Mouse (Mus musculus) megakaryocyte-erythroid progenitor cell, adult 5 weeks (primary cell): ENCODE results near the gene Gm21637. TPM values are rescaled to one million over a fixed set of nuclear protein-coding genes. Genes with fewer than 3 reads are reported as not detected.

ENCODE experiments used
- polyA plus RNA-seq: library from polyadenylated mRNA; stranded (reverse); fragments of >175 nt; gene quantifications from 2 replicates; pipeline ENCODE4 v1.2.3, GENCODE M21; 2012

Gene Gm21637
- polyA plus RNA-seq, result not detected in 2 replicates

GRCm38 (mm10) chrX:31961744-31962143, at the start of gene Gm21637:
TSS of gene Gm21637 (plus strand) at chrX:31962044.

Other genes starting within 250 kb of the Gm21637 start
- gene Btbd35f25, start 244.9 kb upstream of the Gm21637 start, polyA plus RNA-seq, result not detected in 2 replicates
- not detected in 2 replicates for gene Btbd35f22, start 85.8 kb downstream of the Gm21637 start, polyA plus RNA-seq